Mouse (Mus musculus) liver, postnatal 0 days (tissue): ENCODE measurements around the gene Trp53bp1. TPM values are rescaled to one million over a fixed set of nuclear protein-coding genes. Genes with fewer than 3 reads are reported as not detected.

Experiments
- ATAC-seq: fragments of 200-750 bp; cut with Nextera tagmentation; 2 replicates; pipeline ENCODE4 v1.8.0; 2017; ENCODE audit warnings: mild to moderate bottlenecking, moderate library complexity
- DNase-seq: peaks from one replicate; pipeline ENCODE4 v3.0.0-alpha.2; 2016
- H3K27ac ChIP-seq: fragments of 300-500 bp; sonication (generic); 2 replicates; pipeline ENCODE4 v1.5.1; 2014; ENCODE audit warnings: antibody characterized with exemption, moderate library complexity, mild to moderate bottlenecking, low read depth
- H3K27me3 ChIP-seq: fragments of 300-500 bp; sonication (generic); 2 replicates; pipeline ENCODE4 v1.6.1; 2014; ENCODE audit warnings: low read length, control low read depth, mixed read lengths; ENCODE audit not compliant: insufficient read depth
- H3K36me3 ChIP-seq: fragments of 300-500 bp; sonication (generic); replicated peaks from 2 replicates; pipeline ENCODE4 v1.6.1; 2014; ENCODE audit warnings: mild to moderate bottlenecking, control low read depth, low read length, moderate library complexity, mixed read lengths; ENCODE audit not compliant: insufficient read depth
- H3K4me1 ChIP-seq: fragments of 300-500 bp; sonication (generic); 2 replicates; pipeline ENCODE4 v1.6.1; 2014; ENCODE audit warnings: antibody characterized with exemption, mild to moderate bottlenecking, control low read depth; ENCODE audit not compliant: insufficient read depth
- H3K4me2 ChIP-seq: fragments of 300-500 bp; sonication (generic); 2 replicates; pipeline ENCODE4 v1.6.1; 2014; ENCODE audit warnings: low read depth, mild to moderate bottlenecking, low read length, moderate library complexity, mixed read lengths
- H3K4me3 ChIP-seq: fragments of 300-500 bp; sonication (generic); 2 replicates; pipeline ENCODE4 v1.5.1; 2014; ENCODE audit warnings: low read depth, low read length
- H3K9ac ChIP-seq: fragments of 300-500 bp; sonication (generic); replicated peaks from 2 replicates; pipeline ENCODE4 v1.6.1; 2014; ENCODE audit warnings: mild to moderate bottlenecking, moderate library complexity
- H3K9me3 ChIP-seq: fragments of 300-500 bp; sonication (generic); 2 replicates; pipeline ENCODE4 v1.6.1; 2016; ENCODE audit warnings: mild to moderate bottlenecking, control low read depth, low read length, mixed read lengths
- CTCF ChIP-seq: sonication (generic); IDR thresholded peaks from 2 replicates; pipeline ENCODE4 v1.5.1; 2016; ENCODE audit warnings: antibody characterized with exemption, low read depth
- EP300 ChIP-seq: IDR thresholded peaks from 2 replicates; pipeline ENCODE4 v1.6.1; 2016; ENCODE audit warnings: antibody characterized with exemption, low read depth, mild to moderate bottlenecking
- WGBS: fragments of 180-500 bp; shearing (Covaris S2); extraction: QIAGEN DNeasy Blood & Tissue Kit; methylation state at CpG from one replicate; pipeline ENCODE4 v1.1.7; 2014; ENCODE audit not compliant: insufficient replicate concordance; 5-methylcytosine and 5-hydroxymethylcytosine counted together
- polyA plus RNA-seq: library from polyadenylated mRNA; unstranded; fragments of >200 nt; fragmentation: Nextera tagmentation; extraction: Ambion mirVana; gene quantifications from 2 replicates; pipeline ENCODE4 v1.2.1, GENCODE M21; 2015

Gene Trp53bp1
- polyA plus RNA-seq, 1 experiment from 2014 or later = 5.7 TPM

GRCm38 (mm10) chr2:121292316-121293013 is 21.3 kb upstream of the Trp53bp1 start:
- H3K4me3 ChIP-seq = no peak overlapping the region
- 56% methylated on average over 5 of the region's 5 CpGs for WGBS
- H3K27ac ChIP-seq = no peak overlapping the region
- DNase-seq = no peak
- H3K4me1 ChIP-seq = peaks cover 13% of the 10 kb centered on the region
- peaks cover 82% of the 10 kb centered on the region for H3K27me3 ChIP-seq
- H3K9me3 ChIP-seq = no peaks in the 10 kb centered on the region
- no peak for ATAC-seq
- TF ChIP-seq EP300 (no peak), CTCF (no peak)
- H3K4me2 ChIP-seq = no peak overlapping the region
- H3K36me3 ChIP-seq = no peaks in the 10 kb centered on the region
- H3K9ac ChIP-seq = no peak overlapping the region

GRCm38 (mm10) chr2:121289730-121290540 is 18.7 kb upstream of the Trp53bp1 start:
- Histone ChIP-seq H3K4me3 (peak overlapping the region; percentile 54), H3K36me3 (no peaks in the 10 kb centered on the region), H3K9ac (peak overlapping the region; percentile 28; the same call in 1 of the 2 replicates), H3K27ac (no peak overlapping the region), H3K27me3 (peaks cover 56% of the 10 kb centered on the region), H3K9me3 (no peaks in the 10 kb centered on the region), H3K4me2 (peak overlapping the region; percentile 88), H3K4me1 (peaks cover 13% of the 10 kb centered on the region)
- TF ChIP-seq CTCF (peak; percentile 32; the same call in 1 of the 2 replicates), EP300 (no peak)
- ATAC-seq (no peak; the same call in 1 of the 2 replicates), DNase-seq (no peak)
- WGBS = 5% methylated on average over 36 of the region's 36 CpGs

GRCm38 (mm10) chr2:121288901-121289729 is 17.9 kb upstream of the Trp53bp1 start, which contains the start of gene Map1a:
TSS of gene Map1a (plus strand) at chr2:121289600.
- Histone ChIP-seq H3K27me3 (peaks cover 48% of the 10 kb centered on the region), H3K9me3 (no peaks in the 10 kb centered on the region), H3K36me3 (no peaks in the 10 kb centered on the region), H3K4me3 (peak within 1 kb of the TSS; percentile 54), H3K27ac (no peak within 1 kb of the TSS), H3K9ac (peak within 1 kb of the TSS; percentile 28; the same call in 1 of the 2 replicates), H3K4me1 (peaks cover 10% of the 10 kb centered on the region), H3K4me2 (peak within 1 kb of the TSS; percentile 88)
- TF ChIP-seq EP300 (no peak), CTCF (0 out of 2 replicates have a peak, but pooled peaks have one; percentile 2)
- ATAC-seq (peak; percentile 97), DNase-seq (peak; percentile 89)
- 2% methylated on average over 48 of the region's 48 CpGs for WGBS

- peaks cover 10% of the 10 kb centered on the region for H3K4me1 ChIP-seq
- H3K4me3 ChIP-seq = no peak overlapping the region
- no peak overlapping the region for H3K4me2 ChIP-seq
- ATAC-seq = no peak
- H3K36me3 ChIP-seq = no peaks in the 10 kb centered on the region
- DNase-seq = no peak
- TF ChIP-seq CTCF (no peak), EP300 (no peak)
- H3K9ac ChIP-seq = no peak overlapping the region
- 66% methylated on average over 2 of the region's 2 CpGs for WGBS
- H3K27ac ChIP-seq = no peak overlapping the region
- peaks cover 40% of the 10 kb centered on the region for H3K27me3 ChIP-seq
- no peaks in the 10 kb centered on the region for H3K9me3 ChIP-seq
Measured at GRCm38 (mm10) chr2:121287850-121288249, 16.6 kb upstream of the Trp53bp1 start.

- peak overlapping the region; percentile 85 for H3K9ac ChIP-seq
- no peaks in the 10 kb centered on the region for H3K27me3 ChIP-seq
- H3K4me2 ChIP-seq = peak overlapping the region; percentile 82
- 36% methylated on average over 4 of the region's 4 CpGs for WGBS
- peak overlapping the region; percentile 99 for H3K4me3 ChIP-seq
- H3K4me1 ChIP-seq = peaks cover 14% of the 10 kb centered on the region; the same call in 1 of the 2 replicates
- no peaks in the 10 kb centered on the region for H3K9me3 ChIP-seq
- DNase-seq (no peak), ATAC-seq (no peak)
- TF ChIP-seq EP300 (no peak), CTCF (no peak)
- no peak overlapping the region for H3K27ac ChIP-seq
- H3K36me3 ChIP-seq = peaks cover 7% of the 10 kb centered on the region; the same call in 1 of the 2 replicates
Measured at GRCm38 (mm10) chr2:121271928-121272516, 815 bp upstream of the Trp53bp1 start.
